Mouse (Mus musculus): ENCODE measurements at regions not wholly inside any gene's neighbourhood (a gene's known extent, or its start where the extent isn't known, plus 50 kb on each side); places are given as distances from the start of the nearest gene placed in this dataset.

- H3K9ac ChIP-seq, result no peak overlapping the region
- H3K9me3 ChIP-seq (replicated peaks), result no peaks in the 10 kb centered on the region
- ATAC-seq (ENCODE audit: insufficient number of reproducible peaks, low FRiP score, low TSS enrichment, low read depth), result no peak
- no peaks in the 10 kb centered on the region for H3K27me3 ChIP-seq
- 77% methylated on average over 1 of the region's 1 CpGs for WGBS
- H3K36me3 ChIP-seq, result no peaks in the 10 kb centered on the region
- no peak overlapping the region for H3K27ac ChIP-seq (replicated peaks)
- no peaks in the 10 kb centered on the region for H3K4me1 ChIP-seq
- H3K4me2 ChIP-seq (replicated peaks), result no peak overlapping the region
- H3K4me3 ChIP-seq (replicated peaks), result no peak overlapping the region
These were observed 302.0 kb downstream of the Cd109 start for GRCm38 (mm10) chr9:78917336-78917735.

- no peaks in the 10 kb centered on the region; the same call in 1 of the 2 replicates for H3K4me1 ChIP-seq
- no peaks in the 10 kb centered on the region for H3K9me3 ChIP-seq (replicated peaks)
- WGBS, result 72% methylated on average over 7 of the region's 7 CpGs
- H3K36me3 ChIP-seq, result no peaks in the 10 kb centered on the region
- no peak overlapping the region for H3K27ac ChIP-seq (replicated peaks)
- no peak overlapping the region for H3K9ac ChIP-seq
- no peak overlapping the region for H3K4me2 ChIP-seq (replicated peaks)
- no peak overlapping the region for H3K4me3 ChIP-seq (replicated peaks)
- no peak for ATAC-seq (ENCODE audit: insufficient number of reproducible peaks, low FRiP score, low TSS enrichment, low read depth)
- H3K27me3 ChIP-seq, result no peaks in the 10 kb centered on the region
These were observed 310.7 kb downstream of the Cd109 start for GRCm38 (mm10) chr9:78925977-78926593.

GRCm38 (mm10) chr9:78941648-78942047 lies 326.3 kb downstream of the Cd109 start:
- Histone ChIP-seq H3K4me1 (no peaks in the 10 kb centered on the region), H3K4me2 (replicated peaks) (no peak overlapping the region), H3K9ac (no peak overlapping the region), H3K9me3 (replicated peaks) (no peaks in the 10 kb centered on the region), H3K27ac (replicated peaks) (no peak overlapping the region), H3K27me3 (no peaks in the 10 kb centered on the region), H3K4me3 (replicated peaks) (no peak overlapping the region), H3K36me3 (no peaks in the 10 kb centered on the region)
- ATAC-seq (ENCODE audit: insufficient number of reproducible peaks, low FRiP score, low TSS enrichment, low read depth), result no peak

- no peaks in the 10 kb centered on the region for H3K9me3 ChIP-seq (replicated peaks)
- WGBS, result 23% methylated on average over 1 of the region's 1 CpGs
- H3K4me3 ChIP-seq (replicated peaks), result no peak overlapping the region
- H3K4me1 ChIP-seq, result peaks cover 4% of the 10 kb centered on the region; the same call in 1 of the 2 replicates
- no peak for ATAC-seq (ENCODE audit: insufficient number of reproducible peaks, low FRiP score, low TSS enrichment, low read depth)
- no peak overlapping the region for H3K9ac ChIP-seq
- no peaks in the 10 kb centered on the region for H3K27me3 ChIP-seq
- peak overlapping the region; percentile 21; the same call in 1 of the 2 replicates for H3K4me2 ChIP-seq (replicated peaks)
- no peaks in the 10 kb centered on the region for H3K36me3 ChIP-seq
- H3K27ac ChIP-seq (replicated peaks), result peak overlapping the region; percentile 72
These were observed 349.5 kb downstream of the Cd109 start for GRCm38 (mm10) chr9:78964813-78965212.

- H3K4me2 ChIP-seq (replicated peaks), result peak overlapping the region; percentile 21; the same call in 1 of the 2 replicates
- no peak overlapping the region for H3K4me3 ChIP-seq (replicated peaks)
- no peaks in the 10 kb centered on the region for H3K27me3 ChIP-seq
- peak overlapping the region; percentile 72 for H3K27ac ChIP-seq (replicated peaks)
- H3K36me3 ChIP-seq, result no peaks in the 10 kb centered on the region
- no peak overlapping the region for H3K9ac ChIP-seq
- no peaks in the 10 kb centered on the region for H3K9me3 ChIP-seq (replicated peaks)
- peaks cover 4% of the 10 kb centered on the region; the same call in 1 of the 2 replicates for H3K4me1 ChIP-seq
- no peak for ATAC-seq (ENCODE audit: insufficient number of reproducible peaks, low FRiP score, low TSS enrichment, low read depth)
- 37% methylated on average over 14 of the region's 14 CpGs for WGBS
These were observed 350.0 kb downstream of the Cd109 start for GRCm38 (mm10) chr9:78965226-78965950.

GRCm38 (mm10) chr9:78971731-78972130 lies 356.4 kb downstream of the Cd109 start:
- no peaks in the 10 kb centered on the region for H3K36me3 ChIP-seq
- ATAC-seq (ENCODE audit: insufficient number of reproducible peaks, low FRiP score, low TSS enrichment, low read depth), result no peak

GRCm38 (mm10) chr9:78983734-78984133 lies 368.4 kb downstream of the Cd109 start:
- WGBS, result 56% methylated on average over 2 of the region's 2 CpGs

More at GRCm38 (mm10) chr9:78971731-78972130, 356.4 kb downstream of the Cd109 start:
- Histone ChIP-seq H3K4me3 (replicated peaks) (no peak overlapping the region), H3K4me2 (replicated peaks) (no peak overlapping the region), H3K27me3 (no peaks in the 10 kb centered on the region), H3K27ac (replicated peaks) (no peak overlapping the region), H3K4me1 (no peaks in the 10 kb centered on the region), H3K9me3 (replicated peaks) (no peaks in the 10 kb centered on the region), H3K9ac (no peak overlapping the region)
- 69% methylated on average over 3 of the region's 3 CpGs for WGBS

GRCm38 (mm10) chr9:78985184-78985864 lies 370.0 kb downstream of the Cd109 start:
- H3K36me3 ChIP-seq, result no peaks in the 10 kb centered on the region
- H3K27ac ChIP-seq (replicated peaks), result no peak overlapping the region
- H3K9me3 ChIP-seq (replicated peaks), result no peaks in the 10 kb centered on the region
- no peaks in the 10 kb centered on the region for H3K27me3 ChIP-seq
- no peaks in the 10 kb centered on the region for H3K4me1 ChIP-seq
- no peak overlapping the region for H3K4me2 ChIP-seq (replicated peaks)
- WGBS, result 86% methylated on average over 5 of the region's 5 CpGs
- no peak overlapping the region for H3K9ac ChIP-seq
- ATAC-seq (ENCODE audit: insufficient number of reproducible peaks, low FRiP score, low TSS enrichment, low read depth), result no peak
- no peak overlapping the region for H3K4me3 ChIP-seq (replicated peaks)

More at GRCm38 (mm10) chr9:78983734-78984133, 368.4 kb downstream of the Cd109 start:
- H3K9ac ChIP-seq, result no peak overlapping the region
- no peak overlapping the region for H3K27ac ChIP-seq (replicated peaks)
- H3K4me1 ChIP-seq, result no peaks in the 10 kb centered on the region
- no peak for ATAC-seq (ENCODE audit: insufficient number of reproducible peaks, low FRiP score, low TSS enrichment, low read depth)
- no peaks in the 10 kb centered on the region for H3K36me3 ChIP-seq
- H3K4me2 ChIP-seq (replicated peaks), result no peak overlapping the region
- H3K4me3 ChIP-seq (replicated peaks), result no peak overlapping the region
- H3K9me3 ChIP-seq (replicated peaks), result no peaks in the 10 kb centered on the region
- H3K27me3 ChIP-seq, result no peaks in the 10 kb centered on the region

GRCm38 (mm10) chr9:78991310-78991709 lies 376.0 kb downstream of the Cd109 start:
- Histone ChIP-seq H3K9ac (no peak overlapping the region), H3K27ac (replicated peaks) (no peak overlapping the region), H3K9me3 (replicated peaks) (no peaks in the 10 kb centered on the region), H3K4me1 (no peaks in the 10 kb centered on the region), H3K36me3 (no peaks in the 10 kb centered on the region), H3K4me2 (replicated peaks) (no peak overlapping the region), H3K4me3 (replicated peaks) (no peak overlapping the region), H3K27me3 (no peaks in the 10 kb centered on the region)
- no peak for ATAC-seq (ENCODE audit: insufficient number of reproducible peaks, low FRiP score, low TSS enrichment, low read depth)
- 48% methylated on average over 4 of the region's 4 CpGs for WGBS

- no peak overlapping the region for H3K4me2 ChIP-seq (replicated peaks)
- no peaks in the 10 kb centered on the region for H3K9me3 ChIP-seq (replicated peaks)
- ATAC-seq (ENCODE audit: insufficient number of reproducible peaks, low FRiP score, low TSS enrichment, low read depth), result no peak
- H3K9ac ChIP-seq, result no peak overlapping the region
- no peak overlapping the region for H3K27ac ChIP-seq (replicated peaks)
- H3K4me3 ChIP-seq (replicated peaks), result no peak overlapping the region
- H3K4me1 ChIP-seq, result no peaks in the 10 kb centered on the region
- H3K36me3 ChIP-seq, result no peaks in the 10 kb centered on the region
- H3K27me3 ChIP-seq, result no peaks in the 10 kb centered on the region
These were observed 385.7 kb downstream of the Cd109 start for GRCm38 (mm10) chr9:79001081-79001480.

- peak; percentile 34; the same call in 1 of the 2 replicates for ATAC-seq (ENCODE audit: insufficient number of reproducible peaks, low FRiP score, low TSS enrichment, low read depth)
- Histone ChIP-seq H3K27me3 (no peaks in the 10 kb centered on the region), H3K36me3 (no peaks in the 10 kb centered on the region), H3K27ac (replicated peaks) (0 out of 2 replicates have a peak overlapping the region, but pooled peaks have one; percentile 5), H3K4me2 (replicated peaks) (no peak overlapping the region), H3K4me3 (replicated peaks) (no peak overlapping the region), H3K9ac (no peak overlapping the region), H3K9me3 (replicated peaks) (no peaks in the 10 kb centered on the region), H3K4me1 (no peaks in the 10 kb centered on the region)
- 45% methylated on average over 1 of the region's 1 CpGs for WGBS
These were observed 386.6 kb downstream of the Cd109 start for GRCm38 (mm10) chr9:79001930-79002329.
